In the genomic region with DNA sequence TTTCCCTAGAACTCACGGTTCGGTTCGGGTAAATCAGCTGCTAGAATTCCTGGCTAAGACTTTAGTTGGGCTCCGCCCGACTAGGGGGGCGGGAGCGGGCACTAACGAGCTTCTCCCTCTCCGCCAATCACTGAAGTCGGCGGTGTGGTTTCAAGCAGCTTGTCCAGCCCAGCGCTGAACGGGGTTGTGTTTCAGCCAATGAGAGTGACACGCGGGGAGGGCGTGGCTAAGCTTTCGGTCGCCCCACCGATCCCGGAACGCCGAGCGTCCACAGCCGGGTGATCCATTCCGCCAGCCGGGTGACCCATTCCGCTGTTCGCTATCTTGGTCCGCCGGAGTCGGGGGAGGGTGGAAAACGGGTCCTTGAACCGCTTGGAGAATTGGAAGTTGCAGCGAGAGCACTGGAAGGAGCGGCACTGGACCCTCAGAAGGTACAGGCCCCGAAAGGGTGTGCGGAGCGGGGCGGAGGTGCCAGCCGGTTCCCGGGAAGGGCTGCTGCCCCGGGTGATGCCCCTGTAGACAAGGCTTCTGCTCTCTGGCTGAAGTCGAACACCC, we compare ENCODE assay signal across 8 mouse cellular contexts. TPM values are rescaled to one million over a fixed set of nuclear protein-coding genes. Genes with fewer than 3 reads are reported as not detected.
DNase-seq lines count a peak whose midpoint lies in the region; ATAC-seq lines count a peak whose summit lies in the region.

A gene (plus strand): TSS at position 273 of the 555 bp plus-strand sequence.

- H3K4me2 ChIP-seq in forebrain, embryonic 14.5 days (ENCODE audit: low read length), result peak within 1 kb of the TSS; percentile 63
- peak within 1 kb of the TSS; percentile 75 for H3K4me2 ChIP-seq in neural tube, embryonic 15.5 days

- WGBS in forebrain, embryonic 14.5 days, result under 1% methylated on average over 43 of the region's 43 CpGs
- WGBS in neural tube, embryonic 15.5 days, result under 1% methylated on average over 43 of the region's 43 CpGs

- no peaks in the 10 kb centered on the region for H3K36me3 ChIP-seq in forebrain, embryonic 14.5 days (ENCODE audit: control insufficient read depth, insufficient read depth, low read length)
- no peaks in the 10 kb centered on the region for H3K36me3 ChIP-seq in neural tube, embryonic 15.5 days

- H3K27me3 ChIP-seq in forebrain, embryonic 14.5 days (replicated peaks; ENCODE audit: control insufficient read depth, insufficient read depth, low read length), result no peaks in the 10 kb centered on the region
- H3K27me3 ChIP-seq in neural tube, embryonic 15.5 days (replicated peaks), result no peaks in the 10 kb centered on the region

- H3K4me3 ChIP-seq in forebrain, embryonic 14.5 days (ENCODE audit: low read depth, low read length), result peak within 1 kb of the TSS; percentile 60
- peak within 1 kb of the TSS; percentile 83 for H3K4me3 ChIP-seq in neural tube, embryonic 15.5 days (replicated peaks)

- H3K4me1 ChIP-seq in forebrain, embryonic 14.5 days (ENCODE audit: control insufficient read depth, insufficient read depth, low read length), result 0 out of 2 replicates have a peak, but pooled peaks cover 2% of the 10 kb centered on the region
- H3K4me1 ChIP-seq in neural tube, embryonic 15.5 days, result peaks cover 7% of the 10 kb centered on the region; the same call in 1 of the 2 replicates

- peak within 1 kb of the TSS; percentile 66 for H3K9ac ChIP-seq in forebrain, embryonic 14.5 days (ENCODE audit: low read length)
- peak within 1 kb of the TSS; percentile 81 for H3K9ac ChIP-seq in neural tube, embryonic 15.5 days (replicated peaks)

- peak within 1 kb of the TSS; percentile 36; the same call in 1 of the 2 replicates for H3K27ac ChIP-seq in forebrain, embryonic 14.5 days (ENCODE audit: low read depth, low read length)
- peak within 1 kb of the TSS; percentile 87 for H3K27ac ChIP-seq in neural tube, embryonic 15.5 days (replicated peaks)

- intact Hi-C loops in heart, postnatal 14 days (cut with DNase I), result no loop called here

- peak; percentile 98 for DNase-seq in ES-CJ7 (ENCODE audit: low read depth, low spot score)
- DNase-seq in cerebellum, adult 11 months, result peak; percentile 96
- peak; percentile 98 for DNase-seq in forebrain, embryonic 14.5 days (ENCODE audit: low spot score)
- DNase-seq in heart, postnatal 14 days, result peak; percentile 96
- DNase-seq in layer of hippocampus, adult 11-12 months (ENCODE audit: low spot score), result peak; percentile 97
- peak; percentile 99 for DNase-seq in lung, adult 18-20 months
- DNase-seq in testis, postnatal 14 days (ENCODE audit: low spot score), result peak; percentile 95

- no peaks in the 10 kb centered on the region for H3K9me3 ChIP-seq in forebrain, embryonic 14.5 days (replicated peaks; ENCODE audit: control insufficient read depth, low read length)
- no peaks in the 10 kb centered on the region for H3K9me3 ChIP-seq in neural tube, embryonic 15.5 days (replicated peaks)

- peak; percentile 100 for ATAC-seq in forebrain, embryonic 14.5 days
- peak; percentile 99 for ATAC-seq in neural tube, embryonic 15.5 days (ENCODE audit: low FRiP score)

RNA-seq across cellular contexts. Expression of the gene that starts here (rescaled TPM):
- polyA plus RNA-seq in forebrain, embryonic 14.5 days (2014; fragmentation: Nextera tagmentation; extraction: Ambion mirVana), result 11.6 and 17.4 TPM in 2 replicates
- 10 to 100 TPM; 10.5 to 11.2 TPM for total RNA-seq in heart, postnatal 14 days (2021)
- polyA plus RNA-seq in neural tube, embryonic 15.5 days (2015; fragmentation: Nextera tagmentation; extraction: Ambion mirVana), result 18.9 and 24.5 TPM in 2 replicates

Comparison
In these comparisons a context has a peak if more than half of its experiments do, and no peak if none do; other contexts are left out.
1. Peak in every context shown above with its lines: DNase-seq, ATAC-seq, H3K4me3 ChIP-seq and H3K27ac ChIP-seq.